Mouse (Mus musculus) neural tube, embryonic 11.5 days (tissue): Measurements from ENCODE around the gene Far2. TPM values are rescaled to one million over a fixed set of nuclear protein-coding genes. Genes with fewer than 3 reads are reported as not detected.

Experiments used
- ATAC-seq: fragments of 200-750 bp; cut with Nextera tagmentation; 2 replicates; pipeline ENCODE4 v1.8.0; 2017; ENCODE audit warnings: moderate number of reproducible peaks, mild to moderate bottlenecking, moderate TSS enrichment, moderate library complexity; ENCODE audit not compliant: insufficient read depth, low FRiP score, low TSS enrichment
- DNase-seq: peaks from one replicate; pipeline ENCODE4 v3.0.0-alpha.2; 2015; ENCODE audit warnings: low spot score
- H3K27ac ChIP-seq: fragments of 300-500 bp; sonication (generic); 2 replicates; pipeline ENCODE4 v1.5.1; 2014; ENCODE audit warnings: low read depth, mild to moderate bottlenecking, low read length
- H3K27me3 ChIP-seq: fragments of 300-500 bp; sonication (generic); 2 replicates; pipeline ENCODE4 v1.6.1; 2014; ENCODE audit warnings: mild to moderate bottlenecking, low read length, mixed read lengths; ENCODE audit not compliant: control insufficient read depth, insufficient read depth
- H3K36me3 ChIP-seq: fragments of 300-500 bp; sonication (generic); 2 replicates; pipeline ENCODE4 v1.6.1; 2014; ENCODE audit warnings: mild to moderate bottlenecking, low read length, moderate library complexity, mixed read lengths; ENCODE audit not compliant: control insufficient read depth, insufficient read depth
- H3K4me1 ChIP-seq: fragments of 300-500 bp; sonication (generic); 2 replicates; pipeline ENCODE4 v1.6.1; 2014; ENCODE audit warnings: low read length, mixed read lengths; ENCODE audit not compliant: control insufficient read depth, insufficient read depth
- H3K4me2 ChIP-seq: fragments of 300-500 bp; sonication (generic); 2 replicates; pipeline ENCODE4 v1.6.1; 2014; ENCODE audit warnings: low read depth, mild to moderate bottlenecking, moderate library complexity
- H3K4me3 ChIP-seq: fragments of 300-500 bp; sonication (generic); 2 replicates; pipeline ENCODE4 v1.5.1; 2014; ENCODE audit warnings: low read depth, low read length
- H3K9ac ChIP-seq: fragments of 300-500 bp; sonication (generic); 2 replicates; pipeline ENCODE4 v1.6.1; 2014; ENCODE audit warnings: mild to moderate bottlenecking, low read length
- H3K9me3 ChIP-seq: fragments of 300-500 bp; sonication (generic); 2 replicates; pipeline ENCODE4 v1.6.1; 2016; ENCODE audit warnings: low read length; ENCODE audit not compliant: control insufficient read depth
- whole genome bisulfite sequencing: fragments of 180-500 bp; shearing (Covaris S2); extraction: QIAGEN DNeasy Blood & Tissue Kit; methylation state at CpG from one replicate; pipeline ENCODE4 v1.1.7; 2014; 5-methylcytosine and 5-hydroxymethylcytosine counted together
- polyA plus RNA-seq: library from polyadenylated mRNA; unstranded; fragments of >200 nt; fragmentation: Nextera tagmentation; extraction: Ambion mirVana; gene quantifications from 2 replicates; pipeline ENCODE4 v1.2.1, GENCODE M21; 2014

Gene Far2
- polyA plus RNA-seq: 2.1 and 2.4 TPM in 2 replicates

GRCm38 (mm10) chr6:148046881-148047649 is at the start of gene Far2:
Gene Far2, plus strand, starts transcription at chr6:148047259.
- H3K9ac ChIP-seq: peak within 1 kb of the TSS; percentile 44
- H3K9me3 ChIP-seq: no peaks in the 10 kb centered on the region
- H3K36me3 ChIP-seq: no peaks in the 10 kb centered on the region
- 2% methylated on average over 34 of the region's 34 CpGs for WGBS
- no peak within 1 kb of the TSS for H3K27ac ChIP-seq
- peak; percentile 42 for DNase-seq
- H3K4me1 ChIP-seq: 0 out of 2 replicates have a peak, but pooled peaks cover 4% of the 10 kb centered on the region
- H3K4me3 ChIP-seq: peak within 1 kb of the TSS; percentile 33
- peak; percentile 39; the same call in 1 of the 2 replicates for ATAC-seq
- H3K4me2 ChIP-seq: peak within 1 kb of the TSS; percentile 73
- H3K27me3 ChIP-seq: no peaks in the 10 kb centered on the region

GRCm38 (mm10) chr6:148000483-148000882 is 46.6 kb upstream of the Far2 start:
- DNase-seq (no peak), ATAC-seq (no peak)
- H3K4me3 ChIP-seq: no peak overlapping the region
- no peak overlapping the region for H3K4me2 ChIP-seq
- H3K4me1 ChIP-seq: no peaks in the 10 kb centered on the region
- no peaks in the 10 kb centered on the region for H3K27me3 ChIP-seq
- no peak overlapping the region for H3K9ac ChIP-seq
- no peaks in the 10 kb centered on the region for H3K9me3 ChIP-seq
- 87% methylated on average over 2 of the region's 2 CpGs for WGBS
- no peaks in the 10 kb centered on the region for H3K36me3 ChIP-seq
- H3K27ac ChIP-seq: no peak overlapping the region

GRCm38 (mm10) chr6:148001071-148001470 is 46.0 kb upstream of the Far2 start:
- Histone ChIP-seq H3K27ac (no peak overlapping the region), H3K4me3 (no peak overlapping the region), H3K4me1 (no peaks in the 10 kb centered on the region), H3K36me3 (no peaks in the 10 kb centered on the region), H3K4me2 (no peak overlapping the region), H3K27me3 (no peaks in the 10 kb centered on the region), H3K9ac (no peak overlapping the region), H3K9me3 (no peaks in the 10 kb centered on the region)
- 47% methylated on average over 3 of the region's 3 CpGs for WGBS
- DNase-seq: no peak
- ATAC-seq: peak; percentile 75

GRCm38 (mm10) chr6:148006118-148006837 is 40.8 kb upstream of the Far2 start:
- ATAC-seq (no peak), DNase-seq (no peak)
- Histone ChIP-seq H3K27ac (no peak overlapping the region), H3K27me3 (no peaks in the 10 kb centered on the region), H3K9ac (no peak overlapping the region), H3K36me3 (no peaks in the 10 kb centered on the region), H3K4me2 (no peak overlapping the region), H3K9me3 (no peaks in the 10 kb centered on the region), H3K4me3 (no peak overlapping the region), H3K4me1 (no peaks in the 10 kb centered on the region)
- WGBS: 66% methylated on average over 11 of the region's 11 CpGs

- 91% methylated on average over 1 of the region's 1 CpGs for WGBS
- ATAC-seq: no peak
- no peaks in the 10 kb centered on the region for H3K27me3 ChIP-seq
Observed at GRCm38 (mm10) chr6:148040759-148041158, 6.3 kb upstream of the Far2 start.

GRCm38 (mm10) chr6:148047650-148047988 is 560 bp downstream of the Far2 start:
- 0 out of 2 replicates have a peak, but pooled peaks cover 4% of the 10 kb centered on the region for H3K4me1 ChIP-seq
- no peaks in the 10 kb centered on the region for H3K36me3 ChIP-seq
- ATAC-seq (peak; percentile 15; the same call in 1 of the 2 replicates), DNase-seq (no peak)
- H3K27ac ChIP-seq: no peak overlapping the region
- peak overlapping the region; percentile 33 for H3K4me3 ChIP-seq
- H3K4me2 ChIP-seq: peak overlapping the region; percentile 73
- no peak overlapping the region; the same call in 1 of the 2 replicates for H3K9ac ChIP-seq
- no peaks in the 10 kb centered on the region for H3K27me3 ChIP-seq
- no peaks in the 10 kb centered on the region for H3K9me3 ChIP-seq

More at GRCm38 (mm10) chr6:148040759-148041158, 6.3 kb upstream of the Far2 start:
- H3K4me3 ChIP-seq: no peak overlapping the region
- H3K4me2 ChIP-seq: no peak overlapping the region
- no peak for DNase-seq
- no peak overlapping the region for H3K9ac ChIP-seq
- H3K9me3 ChIP-seq: no peaks in the 10 kb centered on the region
- no peaks in the 10 kb centered on the region for H3K4me1 ChIP-seq
- H3K27ac ChIP-seq: no peak overlapping the region
- no peaks in the 10 kb centered on the region for H3K36me3 ChIP-seq

GRCm38 (mm10) chr6:148063131-148063530 is 16.1 kb downstream of the Far2 start:
- Histone ChIP-seq H3K27me3 (no peaks in the 10 kb centered on the region), H3K9me3 (no peaks in the 10 kb centered on the region), H3K9ac (no peak overlapping the region), H3K4me1 (no peaks in the 10 kb centered on the region), H3K36me3 (no peaks in the 10 kb centered on the region), H3K4me2 (no peak overlapping the region), H3K4me3 (no peak overlapping the region), H3K27ac (no peak overlapping the region)
- ATAC-seq (no peak), DNase-seq (no peak)
- WGBS: 83% methylated on average over 3 of the region's 3 CpGs

- WGBS: 91% methylated on average over 5 of the region's 5 CpGs
- Histone ChIP-seq H3K9me3 (no peaks in the 10 kb centered on the region), H3K27me3 (no peaks in the 10 kb centered on the region), H3K9ac (no peak overlapping the region), H3K36me3 (no peaks in the 10 kb centered on the region), H3K27ac (no peak overlapping the region), H3K4me2 (no peak overlapping the region), H3K4me3 (no peak overlapping the region), H3K4me1 (no peaks in the 10 kb centered on the region)
- ATAC-seq: no peak
- no peak for DNase-seq
Observed at GRCm38 (mm10) chr6:148066267-148066666, 19.2 kb downstream of the Far2 start.
